Mouse (Mus musculus): ENCODE results near the gene Adgrv1. TPM values are rescaled to one million over a fixed set of nuclear protein-coding genes. Genes with fewer than 3 reads are reported as not detected.
"Not testable (repeated sequence)": the region's sequence is repeated elsewhere in the genome, so short reads cannot be mapped to it uniquely, and the experiment has no call there.

The Adgrv1 gene
- total RNA-seq (2021): 1 to 10 TPM; 1.4 to 1.6 TPM

DNA sequence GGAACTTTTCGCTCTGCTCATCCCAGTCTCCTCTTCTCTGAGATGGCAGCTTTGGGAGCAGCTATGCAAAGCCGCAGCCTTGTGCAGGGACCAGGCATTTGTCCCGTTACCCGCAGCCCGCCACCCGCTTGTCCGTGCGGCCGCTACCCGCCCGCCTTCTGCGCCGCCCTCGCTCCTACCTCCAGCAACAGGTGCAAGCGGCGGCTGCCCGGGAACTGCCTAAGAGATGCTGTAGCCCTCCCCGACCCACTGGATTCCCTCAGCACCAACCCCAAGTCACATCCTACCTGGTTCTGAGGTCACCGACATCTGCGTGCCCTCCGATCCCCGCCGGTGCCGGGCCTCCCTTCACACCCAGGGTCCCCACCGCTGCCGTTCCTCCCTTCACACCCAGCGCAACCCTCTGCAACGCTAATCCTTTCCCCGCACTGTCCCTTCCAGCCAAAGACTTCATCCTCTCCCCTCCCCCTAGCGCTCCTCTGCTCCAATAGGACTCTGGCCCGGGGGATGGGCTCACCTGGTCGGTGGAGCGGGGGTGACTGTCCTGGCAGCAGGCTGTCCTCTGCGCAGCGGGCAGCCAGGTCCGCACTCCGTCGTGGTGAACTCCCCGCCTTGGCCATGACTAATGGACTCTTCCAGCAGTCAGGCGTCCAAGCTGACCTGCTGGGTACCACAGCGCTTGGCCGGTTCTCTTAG, at the start of gene Adgrv1:
Adgrv1 (minus strand) TSS at position 435 of the 696 bp plus-strand sequence.
- intact Hi-C loops (cut with DNase I): no loop called here
- DNase-seq (ENCODE audit: low spot score in 2 of 2): peak; percentile 24 to 47

DNA sequence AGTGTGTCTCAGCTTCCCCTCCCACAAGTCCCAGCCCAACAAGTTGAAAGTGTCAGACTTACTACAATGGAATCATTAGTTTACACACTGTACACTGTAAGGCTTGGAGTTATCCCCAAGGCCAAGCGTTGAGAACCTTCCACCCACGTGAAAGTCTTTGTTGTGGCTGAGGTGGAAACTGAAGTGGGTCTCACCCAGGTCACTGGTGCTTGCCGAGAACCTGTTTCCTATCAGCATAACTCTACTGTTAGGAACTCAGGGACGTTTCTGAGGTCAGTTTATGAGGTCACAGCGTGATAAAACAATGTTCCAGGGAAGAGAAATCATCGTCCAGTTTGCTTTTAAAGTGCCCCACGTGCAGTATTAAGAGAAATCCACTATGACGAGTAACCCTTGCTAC, 42.4 kb upstream of the Adgrv1 start:
- intact Hi-C loops (cut with DNase I): no loop called here
- DNase-seq (ENCODE audit: low spot score in 2 of 2): no peak

DNA sequence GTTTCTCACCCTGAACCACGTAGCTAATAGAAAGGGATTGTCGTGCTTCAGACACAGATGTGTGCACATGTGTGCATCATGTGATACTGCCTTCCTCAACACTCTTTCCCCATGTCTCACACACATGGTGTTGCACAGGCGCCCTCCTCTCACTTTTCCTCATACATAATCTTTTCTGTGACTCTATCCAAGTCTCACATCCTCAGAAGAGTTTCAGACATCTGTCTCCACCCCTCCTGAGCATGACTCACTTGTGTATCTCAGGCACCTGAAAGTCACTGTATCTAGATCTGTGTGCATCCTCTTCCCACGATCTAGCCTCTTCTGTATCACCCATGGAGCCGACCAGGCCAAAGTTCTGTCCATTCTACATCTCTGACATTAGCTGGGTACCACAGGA, 34.8 kb upstream of the Adgrv1 start:
- intact Hi-C loops (cut with DNase I): no loop called here
- DNase-seq (ENCODE audit: low spot score in 2 of 2): no peak

DNA sequence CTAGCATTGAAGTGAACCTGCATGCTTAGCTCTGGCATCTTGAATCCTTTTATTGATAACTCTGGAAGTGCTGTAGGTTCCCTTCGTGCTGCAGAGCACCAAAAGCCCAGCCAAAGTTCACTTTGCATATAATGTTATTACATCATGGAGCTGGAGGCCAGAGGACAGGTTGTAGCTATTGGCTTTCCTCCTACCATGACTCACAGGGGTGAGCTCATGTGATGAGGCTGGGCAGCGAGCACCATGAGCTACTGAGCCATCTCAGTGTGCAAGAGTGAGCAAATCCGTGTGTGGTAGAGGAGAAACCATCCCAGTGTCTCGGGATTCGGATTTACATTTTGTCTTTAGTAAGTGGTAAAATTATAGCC, 31.4 kb upstream of the Adgrv1 start:
- intact Hi-C loops (cut with DNase I): no loop called here
- no peak for DNase-seq (ENCODE audit: low spot score in 2 of 2)

DNA sequence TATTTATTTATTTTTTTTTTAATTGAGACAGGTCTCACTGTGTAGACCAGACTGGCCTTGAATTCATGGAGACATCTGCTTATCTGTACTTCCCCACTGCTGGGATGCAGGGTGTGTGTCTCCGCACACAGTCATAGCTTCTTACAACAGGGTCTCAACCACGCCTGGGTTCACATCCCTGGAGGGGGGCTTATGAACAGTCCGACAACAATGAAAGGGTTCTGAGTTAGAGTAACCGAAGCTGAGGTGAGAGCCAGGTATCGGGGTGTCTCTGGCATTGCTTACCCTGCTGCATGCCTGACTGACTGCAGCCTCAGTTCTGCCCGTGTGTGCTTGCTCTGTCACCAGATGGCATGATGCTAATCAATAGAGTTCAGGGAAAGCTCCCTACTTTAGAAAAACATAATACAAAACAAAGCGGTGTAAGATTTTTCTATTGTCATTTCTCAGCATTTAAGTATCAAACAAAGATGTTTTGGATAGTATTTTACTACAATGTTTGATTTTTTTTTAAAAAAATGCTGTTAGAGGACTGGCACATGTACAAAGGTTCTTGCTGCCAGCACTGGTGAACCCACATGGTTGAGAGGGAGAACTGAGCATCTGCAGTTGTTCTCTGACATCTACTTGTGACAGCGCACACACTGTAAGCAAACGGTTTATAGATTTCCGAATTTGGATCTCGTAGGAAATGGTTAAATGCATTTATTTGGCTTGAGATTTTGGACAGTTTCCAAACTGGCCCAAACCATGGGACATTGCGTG, 30.8 kb upstream of the Adgrv1 start:
- intact Hi-C loops (cut with DNase I): no loop called here
- no peak for DNase-seq (ENCODE audit: low spot score in 2 of 2)

DNA sequence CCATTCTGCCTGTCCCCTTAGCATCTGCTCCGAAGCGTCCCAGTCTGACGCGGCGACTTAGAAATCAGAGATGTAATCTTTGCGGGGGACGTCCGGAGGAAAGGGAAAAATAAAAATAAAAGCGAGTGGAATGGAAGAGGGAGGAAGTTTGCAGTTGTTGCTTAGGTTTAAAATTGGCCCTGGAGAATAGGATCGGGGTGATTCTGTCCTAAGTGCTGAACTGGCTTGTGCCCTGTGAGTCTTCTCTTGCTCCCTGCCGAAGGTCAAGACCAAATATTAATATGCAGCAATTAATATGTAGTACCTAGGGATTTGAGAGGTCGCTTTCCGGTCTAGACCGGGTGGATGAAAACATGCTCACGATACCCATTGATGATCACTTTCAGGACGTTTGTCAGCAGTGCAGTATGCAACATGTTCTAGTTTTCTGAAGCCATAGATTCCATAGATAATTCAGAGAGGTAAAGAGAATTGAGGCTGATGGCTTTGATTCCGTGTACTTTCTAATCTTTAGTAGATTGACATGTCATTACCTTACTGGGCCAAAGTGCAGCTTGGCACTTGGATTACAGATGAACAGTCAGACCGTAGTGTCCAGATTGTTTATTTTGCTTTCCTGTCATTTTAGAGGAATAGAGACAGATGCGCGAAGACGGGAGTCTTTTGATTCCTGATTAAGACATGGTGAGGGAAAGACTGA, 25.2 kb upstream of the Adgrv1 start:
- intact Hi-C loops (cut with DNase I): loop anchor here (5.0 to 10.0 kb wide), 2 partner anchors 104 to 773 kb away; partner anchors contain the start of gene Arrdc3
- DNase-seq (ENCODE audit: low spot score in 2 of 2): no peak

DNA sequence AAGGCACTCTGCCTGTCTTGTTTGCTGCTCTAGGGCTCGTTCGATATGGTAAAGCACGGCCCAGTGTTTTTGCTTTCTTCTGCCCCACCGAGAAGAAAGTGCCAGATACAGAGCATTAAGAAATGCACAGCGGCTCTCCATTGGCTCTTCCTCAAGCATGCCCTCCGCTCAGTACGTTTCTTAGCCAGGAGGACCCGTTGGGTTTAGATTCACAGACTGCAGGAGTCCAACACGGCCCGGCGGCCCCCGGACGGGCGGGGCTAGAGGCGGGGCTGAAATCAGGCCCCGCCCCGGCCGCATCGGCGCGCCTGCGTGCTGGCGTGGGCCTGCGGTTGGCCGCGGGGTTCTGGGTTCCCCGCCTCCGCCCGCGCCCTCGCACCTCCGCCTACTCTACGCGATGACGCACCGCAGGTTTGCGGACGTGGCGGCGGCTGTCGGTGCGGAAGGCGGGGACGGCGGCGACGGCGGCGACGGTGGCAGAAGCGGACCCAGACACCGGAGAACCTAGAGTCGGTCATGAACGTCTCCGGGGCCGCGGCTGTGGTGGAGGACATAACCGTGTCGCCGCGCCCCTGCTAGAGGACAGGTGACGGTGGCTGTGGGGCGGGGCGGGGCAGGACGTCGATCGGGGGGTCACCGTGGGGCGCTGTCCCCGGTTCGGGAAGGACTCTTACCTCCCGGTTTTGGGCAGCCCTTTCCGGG, 24.5 kb upstream of the Adgrv1 start, which contains the start of gene Lysmd3:
Lysmd3 (plus strand) TSS at position 313 of the 702 bp plus-strand sequence.
- intact Hi-C loops (cut with DNase I): loop anchor here (1.0 to 10.0 kb wide), 4 partner anchors 54 to 773 kb away; partner anchors contain the start of genes Arrdc3, Cetn3, Mblac2 and Polr3g
- DNase-seq (ENCODE audit: low spot score in 2 of 2): peak; percentile 95 to 96

DNA sequence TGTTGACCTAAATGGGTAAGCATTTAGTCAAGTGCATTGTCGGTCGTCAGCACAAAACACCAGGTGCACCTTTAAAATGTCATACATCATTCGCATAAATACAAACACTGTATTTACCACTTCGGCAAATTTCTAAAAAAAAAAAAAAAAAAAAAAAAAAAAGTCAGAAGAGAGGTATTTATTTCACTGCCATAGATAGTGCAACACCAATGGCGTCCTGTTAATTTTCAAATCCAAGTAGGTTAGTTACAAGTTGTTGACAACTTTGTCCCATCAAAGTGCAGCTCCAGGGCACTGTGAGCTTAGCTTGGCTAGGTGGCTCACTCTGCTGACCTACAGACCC, 24.0 kb upstream of the Adgrv1 start:
- intact Hi-C loops (cut with DNase I): loop anchor here (1.0 to 10.0 kb wide), 4 partner anchors 54 to 772 kb away; partner anchors contain the start of genes Arrdc3, Cetn3, Mblac2 and Polr3g
- DNase-seq (ENCODE audit: low spot score in 2 of 2): no peak

DNA sequence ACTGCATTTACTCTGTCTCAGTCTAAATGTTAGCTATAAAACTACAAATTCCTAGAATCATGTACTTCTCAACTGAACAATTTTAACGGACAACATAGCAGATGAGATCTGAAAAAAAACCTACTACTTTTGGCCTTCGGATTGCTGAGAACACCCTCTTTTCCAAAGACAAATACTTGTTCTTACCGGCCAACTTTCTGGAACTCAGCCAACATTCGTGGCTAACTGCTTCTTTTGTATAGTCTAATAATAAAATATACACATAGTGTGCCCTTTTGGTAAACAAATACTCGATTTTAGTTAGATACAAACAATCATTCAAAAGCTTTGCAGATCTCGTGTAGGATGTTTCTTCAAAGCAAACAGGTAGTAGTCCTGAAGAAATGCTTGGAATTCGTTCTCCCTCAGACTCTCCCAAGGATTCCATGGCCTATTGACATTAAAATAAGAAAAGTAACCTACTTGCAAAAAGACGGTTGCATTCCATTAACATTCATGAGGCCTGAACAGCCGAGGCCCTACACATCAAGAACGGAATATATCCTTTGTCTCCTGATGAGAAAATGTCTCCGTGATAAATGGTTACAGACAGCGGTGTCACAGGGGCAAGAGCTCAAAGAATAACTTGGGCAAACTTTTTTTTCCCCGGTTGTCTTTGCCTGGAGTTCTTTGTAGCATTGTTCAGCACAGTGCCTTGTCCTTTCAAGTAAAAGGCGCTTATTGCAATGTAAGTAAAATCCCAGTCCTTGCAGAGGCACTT, 23.3 kb upstream of the Adgrv1 start:
- intact Hi-C loops (cut with DNase I): loop anchor here (5.0 to 10.0 kb wide), 2 partner anchors 106 to 771 kb away; partner anchors contain the start of gene Arrdc3

DNA sequence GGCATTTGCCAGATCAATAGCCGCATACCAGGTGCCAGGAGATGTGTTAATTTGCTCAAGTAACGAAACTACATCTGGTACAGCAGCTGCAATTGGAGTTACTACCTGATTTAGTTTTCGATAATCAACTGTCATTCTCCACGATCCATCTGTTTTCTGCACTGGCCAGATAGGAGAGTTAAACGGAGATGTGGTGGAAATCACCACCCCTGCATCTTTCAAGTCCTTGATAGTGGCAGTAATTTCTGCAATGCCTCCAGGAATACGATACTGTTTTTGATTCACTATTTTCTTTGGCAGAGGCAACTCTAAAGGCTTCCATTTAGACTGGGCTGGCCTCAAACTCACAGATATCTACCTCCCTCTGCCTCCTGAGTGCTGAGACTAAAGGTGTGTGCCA, 17.4 kb upstream of the Adgrv1 start:
- not testable (repeated sequence) for DNase-seq (ENCODE audit: low spot score in 2 of 2)
- intact Hi-C loops (cut with DNase I): loop anchor here (10.0 kb wide), 1 partner anchor 766 kb away; the partner anchor contains the start of gene Arrdc3

More for the DNA sequence above, 23.3 kb upstream of the Adgrv1 start:
- no peak for DNase-seq (ENCODE audit: low spot score in 2 of 2)

DNA sequence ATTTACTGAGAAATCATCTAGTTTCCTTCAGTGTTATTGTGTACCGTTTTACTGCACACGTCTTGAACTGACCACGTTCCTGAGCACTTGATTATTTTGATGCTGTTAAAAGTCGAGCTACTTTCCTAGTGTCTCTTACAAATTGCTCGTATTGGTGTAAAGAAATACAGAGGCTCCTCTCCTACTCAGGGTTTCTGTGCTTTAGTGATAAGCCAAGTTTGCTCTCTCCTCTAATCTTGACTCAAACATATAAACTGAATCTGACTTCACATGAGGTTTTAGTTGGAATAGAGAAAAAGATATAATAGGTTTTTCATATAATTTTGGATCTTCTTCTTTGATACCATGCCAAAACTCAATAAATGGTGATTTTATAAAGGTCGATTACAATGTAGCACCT, 13.4 kb upstream of the Adgrv1 start:
- DNase-seq (ENCODE audit: low spot score in 2 of 2): no peak
- intact Hi-C loops (cut with DNase I): loop anchor here (10.0 kb wide), 1 partner anchor 782 kb away; no protein-coding TSS in a partner anchor

DNA sequence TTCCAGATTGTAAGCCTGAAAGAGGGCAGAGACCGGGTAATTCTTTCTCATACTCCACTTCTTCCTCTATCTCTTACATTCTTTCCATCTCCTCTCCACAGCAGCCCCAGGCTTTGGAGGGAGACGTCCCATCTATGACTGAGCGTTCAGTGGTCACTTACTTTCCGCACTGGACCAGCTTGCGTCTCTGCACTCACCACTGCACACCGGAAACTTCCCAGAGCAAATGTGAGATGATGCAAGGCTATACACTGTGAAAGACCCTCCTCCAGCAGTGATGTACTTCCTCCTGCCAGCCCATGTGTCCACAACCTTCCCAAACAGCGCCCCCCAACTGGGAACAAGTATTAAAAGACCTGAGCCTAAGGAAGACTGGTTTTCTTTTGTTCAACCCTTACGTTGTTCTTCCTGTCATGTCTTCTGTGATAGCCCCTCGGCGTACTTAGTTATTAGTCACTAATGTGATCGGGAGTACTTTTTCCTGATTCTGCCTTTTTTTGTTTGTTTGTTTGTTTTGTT, 11.2 kb upstream of the Adgrv1 start:
- intact Hi-C loops (cut with DNase I): loop anchor here (5.0 to 10.0 kb wide), 2 partner anchors 118 to 779 kb away; no protein-coding TSS in a partner anchor
- no peak for DNase-seq (ENCODE audit: low spot score in 2 of 2)

DNA sequence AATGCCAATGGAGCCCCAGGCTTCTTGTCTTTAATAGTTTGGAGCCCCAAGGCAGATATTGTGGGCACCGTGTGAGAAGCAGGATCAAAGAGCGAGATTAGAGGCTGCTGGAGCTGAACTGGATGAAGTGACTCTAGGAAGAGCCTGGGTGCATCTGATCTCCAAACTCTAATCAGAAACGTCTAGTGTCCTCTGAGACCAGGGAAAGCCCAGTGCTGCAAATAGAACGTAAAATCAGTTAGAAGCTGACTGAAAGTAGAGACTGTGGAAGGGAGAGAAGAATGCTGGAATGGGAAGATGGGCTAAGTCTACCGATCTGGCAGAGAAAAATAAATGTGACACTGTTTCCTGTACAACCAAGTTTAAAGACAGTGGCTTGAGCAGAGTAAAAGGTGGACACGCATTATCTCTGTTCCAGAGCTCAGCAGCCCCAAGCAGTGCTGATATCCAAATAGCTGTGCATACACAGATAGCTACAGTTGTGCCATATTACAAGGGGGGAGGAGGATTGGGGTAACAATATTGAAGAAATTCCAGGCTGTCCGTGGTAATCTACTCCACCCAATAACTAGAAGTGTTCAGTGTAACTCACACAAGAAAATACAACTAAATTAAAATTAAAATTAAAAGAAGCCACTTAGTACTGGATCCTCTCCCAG, 9.7 kb upstream of the Adgrv1 start:
- intact Hi-C loops (cut with DNase I): loop anchor here (5.0 to 10.0 kb wide), 2 partner anchors 120 to 778 kb away; no protein-coding TSS in a partner anchor
- no peak for DNase-seq (ENCODE audit: low spot score in 2 of 2)

DNA sequence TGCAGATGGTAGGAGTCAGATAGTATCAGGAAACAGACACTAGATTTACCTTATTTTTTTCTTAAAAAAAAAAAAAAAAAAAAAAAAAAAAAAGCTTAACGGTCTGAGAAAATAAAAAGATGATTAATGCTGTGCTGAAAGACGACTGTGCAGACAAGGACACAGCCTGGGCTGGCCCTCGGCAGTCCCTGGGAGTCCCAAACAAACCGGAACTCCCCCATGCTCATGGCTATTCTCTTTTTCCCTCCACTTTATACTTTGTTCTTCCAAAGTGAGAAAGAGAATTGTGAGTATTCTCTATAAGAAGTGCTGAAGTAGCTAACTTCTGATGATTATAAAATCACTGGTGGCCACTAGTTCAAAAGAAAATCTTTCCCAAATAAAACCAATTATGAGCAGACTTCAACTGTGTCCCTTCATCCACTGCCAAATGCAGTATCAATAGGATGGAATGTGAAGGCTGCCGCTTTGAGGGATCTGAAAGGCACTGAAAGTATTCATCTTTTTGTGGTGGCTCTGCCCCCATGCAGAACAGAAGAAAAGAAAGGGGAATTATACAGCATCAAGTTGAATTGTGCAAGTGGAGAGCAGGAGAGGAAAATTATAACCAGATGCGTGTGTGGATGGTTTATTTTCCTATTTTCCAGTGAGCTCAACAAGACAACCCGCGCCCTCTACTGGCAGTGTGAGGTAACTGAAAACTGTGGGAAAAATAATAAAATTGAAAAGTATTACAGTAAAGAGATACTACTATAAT, 8.5 kb upstream of the Adgrv1 start:
- intact Hi-C loops (cut with DNase I): loop anchor here (2.0 to 10.0 kb wide), 3 partner anchors 121 to 777 kb away; no protein-coding TSS in a partner anchor
- peak; percentile 55 to 58 for DNase-seq (ENCODE audit: low spot score in 2 of 2)

DNA sequence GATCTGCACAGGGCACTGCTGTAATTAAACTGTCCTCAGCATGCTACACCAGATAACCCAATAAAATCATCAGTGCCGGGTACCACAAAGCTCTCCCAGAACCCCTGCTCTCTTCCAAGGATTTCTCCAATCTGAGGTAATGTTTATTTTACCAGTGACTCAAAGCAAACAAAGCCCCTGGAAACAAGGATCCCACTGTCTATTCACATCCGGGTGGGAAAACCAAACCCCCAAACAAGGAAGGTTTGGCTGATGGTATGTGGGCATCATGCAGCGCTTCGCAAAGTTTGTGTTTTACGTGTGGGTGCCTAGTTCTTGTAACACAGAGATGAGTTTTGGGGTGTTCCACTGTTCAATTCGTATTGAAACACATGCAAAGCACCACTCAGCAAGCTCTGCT, 7.9 kb upstream of the Adgrv1 start:
- intact Hi-C loops (cut with DNase I): loop anchor here (2.0 to 10.0 kb wide), 3 partner anchors 121 to 776 kb away; no protein-coding TSS in a partner anchor
- no peak for DNase-seq (ENCODE audit: low spot score in 2 of 2)

DNA sequence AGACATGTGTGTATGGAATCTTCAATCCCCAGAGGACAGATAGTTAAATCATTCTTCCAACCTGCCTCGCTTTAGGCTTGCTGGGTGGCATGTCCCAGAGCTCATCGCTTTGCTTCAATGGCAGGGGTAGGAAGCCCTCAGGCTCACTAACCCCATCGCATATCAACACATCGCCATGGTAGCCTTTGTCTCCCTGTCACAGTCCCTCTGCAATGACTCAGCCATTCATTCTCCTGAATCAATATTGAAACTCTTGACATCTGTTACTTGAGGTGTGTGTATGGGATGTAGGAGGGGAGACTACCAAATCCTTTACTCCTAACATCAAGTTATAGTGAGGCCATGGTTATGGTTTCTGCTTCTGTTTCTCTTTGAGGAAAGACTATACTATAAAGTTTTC, 6.7 kb upstream of the Adgrv1 start:
- DNase-seq (ENCODE audit: low spot score in 2 of 2): no peak
- intact Hi-C loops (cut with DNase I): loop anchor here (2.0 to 10.0 kb wide), 3 partner anchors 123 to 775 kb away; no protein-coding TSS in a partner anchor

DNA sequence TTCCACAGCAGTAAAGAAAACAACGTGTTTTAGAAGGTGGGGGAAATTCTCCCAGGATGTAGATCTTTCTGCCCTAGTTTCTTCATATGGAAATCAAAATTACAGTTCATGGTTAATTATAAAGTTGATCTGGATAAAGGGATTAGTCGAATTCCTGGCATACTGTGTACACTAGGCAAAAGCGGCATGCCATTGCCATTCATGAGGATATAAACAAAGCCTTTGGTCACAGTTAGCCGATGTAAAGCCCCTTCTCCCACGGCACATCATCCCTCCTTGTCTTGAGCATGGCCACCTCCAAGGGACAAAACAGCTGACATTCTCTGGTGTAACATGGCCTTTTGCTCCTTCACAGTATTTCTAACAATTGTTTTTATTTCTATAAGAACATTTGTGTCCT, 2.4 kb downstream of the Adgrv1 start:
- DNase-seq (ENCODE audit: low spot score in 2 of 2): no peak
- intact Hi-C loops (cut with DNase I): no loop called here

All from left cerebral cortex, postnatal 25 days (tissue).